Mouse (Mus musculus) small intestine, adult 2 months (tissue): ENCODE measurements around the gene BC004004.

Source experiments
- CTCF ChIP-seq: fragments of 200-500 bp; IDR thresholded peaks from 2 replicates; pipeline ENCODE4 v1.5.1; 2012; ENCODE audit warnings: low read depth, mild to moderate bottlenecking, control low read depth, inconsistent platforms, low read length, moderate library complexity, mixed read lengths; ENCODE audit not compliant: insufficient replicate concordance, insufficient read length; ENCODE audit errors: extremely low read depth
- POLR2A ChIP-seq: fragments of 200-500 bp; IDR thresholded peaks from 2 replicates; pipeline ENCODE4 v1.6.1; 2012; ENCODE audit warnings: low read depth, mild to moderate bottlenecking, control low read depth, inconsistent platforms, low read length, moderate library complexity

DNA sequence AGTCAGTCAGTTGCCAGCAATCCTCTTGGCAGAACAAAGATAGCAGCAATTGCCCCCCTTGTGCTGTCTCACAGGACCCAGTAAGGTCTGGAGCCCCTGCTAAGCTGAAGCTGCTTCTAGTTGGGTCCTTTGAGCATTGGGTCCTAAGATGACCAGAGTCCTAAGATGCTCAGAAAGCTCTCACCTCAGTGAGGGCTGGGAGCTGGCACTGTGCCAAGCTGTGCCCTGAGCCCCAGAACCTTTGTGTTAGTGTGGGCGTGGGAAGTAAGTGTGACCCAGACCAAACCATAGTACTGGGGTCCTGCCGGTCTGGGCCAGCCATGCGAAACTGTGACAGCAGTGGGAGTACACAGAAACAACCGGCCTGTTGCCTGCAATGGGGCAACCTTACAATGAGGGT is 30.7 kb downstream of the BC004004 start:
- TF ChIP-seq CTCF (no peak), POLR2A (no peak)
